Mouse (Mus musculus) CH12.LX (cell line): ENCODE results near the gene Cacng2.

Source experiments
- CTCF ChIP-seq, 2 experiments: IDR thresholded peaks in 1 of 2; conservative IDR thresholded peaks in 1 of 2; 2 replicates each; pipeline ENCODE4 v1.5.1; 2011 to 2012; ENCODE audit warnings: low read depth in 2 of 2, low read length in 2 of 2, improper control_type of control experiment in 1 of 2, inconsistent platforms in 1 of 2, mild to moderate bottlenecking in 1 of 2, moderate library complexity in 1 of 2
- E2F4 ChIP-seq: IDR thresholded peaks from 2 replicates; pipeline ENCODE4 v1.6.1; 2011; ENCODE audit warnings: low read depth, low read length, improper control_type of control experiment; ENCODE audit not compliant: insufficient replicate concordance
- ELF1 ChIP-seq: IDR thresholded peaks from 2 replicates; pipeline ENCODE4 v1.6.1; 2014; ENCODE audit warnings: low read depth, mild to moderate bottlenecking, inconsistent platforms, low read length, improper control_type of control experiment
- EP300 ChIP-seq: IDR thresholded peaks from 2 replicates; pipeline ENCODE4 v1.6.1; 2011; ENCODE audit warnings: low read length, improper control_type of control experiment
- MAZ ChIP-seq: IDR thresholded peaks from 2 replicates; pipeline ENCODE4 v1.6.1; 2012; ENCODE audit warnings: low read depth, mild to moderate bottlenecking, inconsistent platforms, low read length, improper control_type of control experiment, moderate library complexity
- POLR2A ChIP-seq: IDR thresholded peaks from 2 replicates; pipeline ENCODE4 v1.6.1; 2011; ENCODE audit warnings: low read depth, mild to moderate bottlenecking, improper control_type of control experiment, low read length
- TBP ChIP-seq: conservative IDR thresholded peaks from 2 replicates; pipeline ENCODE4 v1.6.1; 2011; ENCODE audit warnings: low read depth, low read length, improper control_type of control experiment
- TCF12 ChIP-seq: IDR thresholded peaks from 2 replicates; pipeline ENCODE4 v1.6.1; 2014; ENCODE audit warnings: low read depth, mild to moderate bottlenecking, inconsistent platforms, low read length, improper control_type of control experiment
- UBTF ChIP-seq: IDR thresholded peaks from 2 replicates; pipeline ENCODE4 v1.6.1; 2012; ENCODE audit warnings: low read depth, mild to moderate bottlenecking, inconsistent platforms, low read length, improper control_type of control experiment, moderate library complexity
- USF1 ChIP-seq: IDR thresholded peaks from 2 replicates; pipeline ENCODE4 v1.6.1; 2014; ENCODE audit warnings: low read depth, mild to moderate bottlenecking, inconsistent platforms, low read length, improper control_type of control experiment
- ZNF384 ChIP-seq: IDR thresholded peaks from 2 replicates; pipeline ENCODE4 v1.6.1; 2012; ENCODE audit warnings: low read depth, low read length, improper control_type of control experiment, inconsistent platforms

DNA sequence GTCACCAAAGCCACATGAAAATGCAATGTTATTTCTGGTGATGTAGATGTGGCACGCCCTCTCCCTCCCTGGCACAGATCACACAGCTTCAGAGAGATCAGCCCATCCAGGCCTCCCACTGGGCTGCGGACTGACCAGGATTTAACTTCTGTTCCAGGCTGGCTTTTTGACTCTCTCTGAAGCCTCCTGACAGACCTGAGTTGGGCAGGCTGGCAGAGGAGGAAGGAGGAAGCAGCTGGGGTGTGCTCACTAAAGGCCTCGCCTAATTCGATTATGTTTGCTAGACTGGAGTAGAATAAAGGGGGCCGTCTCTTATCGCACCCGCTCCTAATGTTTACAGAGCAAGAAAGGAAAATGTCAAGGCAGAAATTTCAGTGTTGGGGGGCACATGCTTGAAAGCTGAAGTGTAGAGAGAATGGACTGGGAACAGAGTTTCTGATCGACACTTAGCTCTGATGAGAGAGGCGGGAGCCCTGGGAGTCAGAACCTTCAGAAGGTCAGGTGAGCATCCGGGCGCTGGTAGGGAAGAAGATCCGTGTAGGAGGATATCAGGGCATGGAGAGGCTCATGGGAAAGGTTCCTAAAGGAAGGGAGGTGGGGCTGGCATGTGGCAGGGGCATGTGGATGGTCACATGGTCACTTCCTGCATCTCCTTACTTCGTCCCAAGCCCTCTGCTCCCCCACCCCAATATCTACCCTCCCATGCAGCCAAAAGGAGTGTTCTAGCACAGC, 36.8 kb downstream of the Cacng2 start:
- no peak for TF ChIP-seq USF1
- no peak for TF ChIP-seq CTCF (conservative IDR thresholded peaks at IDR 0.05 in 1 of 2, IDR thresholded peaks at IDR 0.05 in 1 of 2; ENCODE audit: low read depth in 2 of 2, low read length in 2 of 2)
- TF ChIP-seq TCF12 = no peak
- no peak for TF ChIP-seq EP300
- TF ChIP-seq POLR2A = no peak
- TF ChIP-seq ELF1 = no peak
- TF ChIP-seq ZNF384 = no peak
- no peak for TF ChIP-seq UBTF
- TF ChIP-seq TBP = no peak
- TF ChIP-seq MAZ = no peak
- no peak for TF ChIP-seq E2F4
